9 mouse cellular contexts compared by ENCODE assay signal in the genomic region with DNA sequence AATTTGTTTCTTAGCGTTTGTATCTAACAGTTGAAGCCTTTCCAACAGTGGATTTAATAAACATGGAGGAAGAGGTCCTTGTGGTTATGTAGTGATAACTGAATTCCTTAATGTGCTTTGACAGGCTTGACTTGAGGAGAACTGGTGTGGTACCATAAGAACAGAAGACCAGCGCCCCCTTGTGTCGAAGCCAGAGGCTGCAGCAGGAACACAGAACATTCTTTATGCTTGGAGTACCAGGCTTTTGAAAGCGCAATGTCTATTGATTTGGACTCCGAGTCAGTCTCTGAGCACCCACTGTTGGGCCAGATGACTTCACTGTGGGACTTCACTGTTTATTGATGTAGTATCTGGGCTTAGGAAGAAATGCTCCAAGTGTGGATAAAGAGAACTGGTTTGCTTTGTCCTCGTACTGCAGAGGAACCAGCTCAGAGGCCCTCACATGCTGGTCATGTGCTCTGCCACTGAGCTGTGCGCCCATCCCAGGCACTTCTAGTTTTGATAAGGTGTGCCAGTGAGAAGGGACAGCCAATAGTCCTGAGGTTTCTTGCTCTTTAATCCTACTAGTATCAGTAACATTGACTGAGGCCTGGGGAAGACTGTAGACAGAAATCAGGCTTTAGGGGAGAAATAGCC. TPM values are rescaled to one million over a fixed set of nuclear protein-coding genes. Genes with fewer than 3 reads are reported as not detected.
DNase-seq lines count a peak whose midpoint lies in the region; ATAC-seq and TF ChIP-seq lines count a peak whose summit lies in the region.
"Had no signal": no experiment of that assay in that cellular context is flagged by ENCODE, and none has a peak within 500 bp of the region (broad histone marks: within the 10 kb centered on the region; RNA-seq: fewer than 3 reads in every experiment).

No protein-coding gene starts in this region.

- peaks cover 12 to 23% of the 10 kb centered on the region in 2 experiments for H3K4me1 ChIP-seq in CH12.LX (ENCODE audit: control insufficient read depth in 1 of 2, insufficient read depth in 2 of 2)
- no peaks in the 10 kb centered on the region for H3K4me1 ChIP-seq in forebrain, embryonic 11.5 days (replicated peaks; ENCODE audit: control insufficient read depth, insufficient read depth, low read length)
- no peaks in the 10 kb centered on the region for H3K4me1 ChIP-seq in lung, adult 2 months (ENCODE audit: control insufficient read depth, insufficient read depth, low read length)
- H3K4me1 ChIP-seq: heart, embryonic 13.5 days had no signal

- TF ChIP-seq RAD21 in CH12.LX (IDR thresholded peaks at IDR 0.05; ENCODE audit: low read depth, low read length), result peak; percentile 91

- no peak for TF ChIP-seq EP300 in CH12.LX (IDR thresholded peaks at IDR 0.05; ENCODE audit: low read length)

- H3K27ac ChIP-seq in CH12.LX (ENCODE audit: insufficient read depth, low read depth), result no peak overlapping the region
- H3K27ac ChIP-seq in forebrain, embryonic 11.5 days (ENCODE audit: low read depth, low read length), result no peak overlapping the region
- peak overlapping the region; percentile 53; the same call in 1 of the 2 replicates for H3K27ac ChIP-seq in layer of hippocampus, adult 2 months
- H3K27ac ChIP-seq: heart, embryonic 13.5 days had no signal

- WGBS in forebrain, embryonic 11.5 days, result 38% methylated on average over 7 of the region's 7 CpGs
- 29% methylated on average over 7 of the region's 7 CpGs for WGBS in lung, adult 2 months

- no peaks in the 10 kb centered on the region for H3K27me3 ChIP-seq in CH12.LX (replicated peaks)
- no peaks in the 10 kb centered on the region for H3K27me3 ChIP-seq in forebrain, embryonic 11.5 days (ENCODE audit: control insufficient read depth, insufficient read depth, low read length)
- H3K27me3 ChIP-seq: heart, embryonic 13.5 days had no signal

- dilution Hi-C loops in CH12.LX (cut with MboI; ENCODE audit: extremely low pct_ligation_motif_present, extremely low pct_unique_long_range_greater_than_20kb, low sequenced_read_pairs), result no loop called here

- peak; percentile 88 for DNase-seq in CH12.LX (ENCODE audit: extremely low read depth)
- peak; percentile 90 for DNase-seq in brain, embryonic 14.5 days (ENCODE audit: low read depth)
- peak; percentile 91 for DNase-seq in forebrain, embryonic 11.5 days (ENCODE audit: low spot score)
- DNase-seq in heart, postnatal 36 days, result peak; percentile 85 to 93
- peak; percentile 93 to 96 for DNase-seq in layer of hippocampus, adult 2 months (ENCODE audit: low spot score in 2 of 2)
- peak; percentile 85 for DNase-seq in lung, adult 2 months
- DNase-seq in ovary, adult 18-20 months (ENCODE audit: low spot score), result peak; percentile 62
- DNase-seq in thymus, adult 18-20 months, result peak; percentile 64 to 68

- no peak overlapping the region for H3K4me2 ChIP-seq in CH12.LX (ENCODE audit: insufficient read depth, low read depth, poor library complexity, severe bottlenecking)
- H3K4me2 ChIP-seq in forebrain, embryonic 11.5 days (ENCODE audit: low read depth, low read length, severe bottlenecking), result no peak overlapping the region
- H3K4me2 ChIP-seq: heart, embryonic 13.5 days had no signal

- no peak overlapping the region for H3K4me3 ChIP-seq in CH12.LX (replicated peaks in 1 of 3; ENCODE audit: low read depth in 2 of 3, low read length in 2 of 3, poor library complexity in 1 of 3)
- H3K4me3 ChIP-seq in forebrain, embryonic 11.5 days (ENCODE audit: low read depth, low read length), result no peak overlapping the region
- H3K4me3 ChIP-seq in layer of hippocampus, adult 2 months, result no peak overlapping the region
- H3K4me3 ChIP-seq in lung, adult 2 months (replicated peaks; ENCODE audit: extremely low read depth, low read depth, low read length), result no peak overlapping the region
- H3K4me3 ChIP-seq: heart, embryonic 13.5 days had no signal

- ATAC-seq in forebrain, embryonic 11.5 days (replicated peaks; ENCODE audit: low FRiP score), result peak; percentile 53; the same call in 1 of the 2 replicates

- in situ Hi-C loops in CH12.LX (cut with MboI; ENCODE audit: low pct_ligation_motif_present, low pct_unique_long_range_greater_than_20kb, low sequenced_read_pairs), result loop anchor here (5.0 to 25.0 kb wide), 2 partner anchors 86 to 361 kb away; no protein-coding TSS in a partner anchor

- peak; percentile 88 to 94 for TF ChIP-seq CTCF in CH12.LX (conservative IDR thresholded peaks at IDR 0.05 in 1 of 2, IDR thresholded peaks at IDR 0.05 in 1 of 2; ENCODE audit: low read depth in 2 of 2, low read length in 2 of 2)
- TF ChIP-seq CTCF in brain, embryonic 14.5 days (IDR thresholded peaks at IDR 0.05; ENCODE audit: borderline replicate concordance, extremely low read depth, insufficient read depth, insufficient read length), result peak; percentile 91
- peak; percentile 97 for TF ChIP-seq CTCF in layer of hippocampus, adult 2 months (conservative IDR thresholded peaks at IDR 0.05)
- peak; percentile 96 for TF ChIP-seq CTCF in lung, adult 2 months (IDR thresholded peaks at IDR 0.05; ENCODE audit: insufficient read depth, low read length)

- no peak overlapping the region for H3K9ac ChIP-seq in CH12.LX (ENCODE audit: insufficient read depth, low read depth)
- no peak overlapping the region for H3K9ac ChIP-seq in forebrain, embryonic 11.5 days (ENCODE audit: low read length)
- H3K9ac ChIP-seq: heart, embryonic 13.5 days had no signal

- no peaks in the 10 kb centered on the region for H3K36me3 ChIP-seq in CH12.LX (replicated peaks in 1 of 2; ENCODE audit: control insufficient read depth in 1 of 2, insufficient read depth in 1 of 2, low read length in 1 of 2)
- H3K36me3 ChIP-seq in forebrain, embryonic 11.5 days (ENCODE audit: control insufficient read depth, insufficient read depth, low read length), result no peaks in the 10 kb centered on the region
- H3K36me3 ChIP-seq: heart, embryonic 13.5 days had no signal

- TF ChIP-seq POLR2A in CH12.LX (IDR thresholded peaks at IDR 0.05; ENCODE audit: low read depth, low read length), result no peak
- TF ChIP-seq POLR2A in brain, embryonic 14.5 days (IDR thresholded peaks at IDR 0.05; ENCODE audit: borderline replicate concordance, extremely low read depth, insufficient read depth, insufficient read length, poor library complexity, severe bottlenecking), result no peak
- TF ChIP-seq POLR2A in lung, adult 2 months (IDR thresholded peaks at IDR 0.05; ENCODE audit: borderline replicate concordance, extremely low read depth, low read depth, low read length), result no peak

- no peaks in the 10 kb centered on the region for H3K79me2 ChIP-seq in CH12.LX (replicated peaks; ENCODE audit: control insufficient read depth, extremely low read depth, insufficient read depth, poor library complexity, severe bottlenecking)

- intact Hi-C loops in heart, postnatal 36 days (cut with DNase I), result loop anchor here (1.0 to 2.0 kb wide), 3 partner anchors 88 to 365 kb away; no protein-coding TSS in a partner anchor

- H3K9me3 ChIP-seq in CH12.LX (replicated peaks; ENCODE audit: low read length), result no peaks in the 10 kb centered on the region
- H3K9me3 ChIP-seq in forebrain, embryonic 11.5 days (ENCODE audit: control insufficient read depth, low read length), result no peaks in the 10 kb centered on the region

TF ChIP-seq in CH12.LX, 34 proteins besides CTCF, POLR2A, EP300 and RAD21:
- TF ChIP-seq ZC3H11A (IDR thresholded peaks at IDR 0.05; ENCODE audit: low read depth, low read length) (peak; percentile 31; the same call in 1 of the 2 replicates), MAZ (IDR thresholded peaks at IDR 0.05; ENCODE audit: low read depth, low read length) (no peak), MXI1 (IDR thresholded peaks at IDR 0.05; ENCODE audit: low read depth, low read length) (no peak), MEF2A (IDR thresholded peaks at IDR 0.05; ENCODE audit: borderline replicate concordance, low read depth, low read length) (no peak), TBP (conservative IDR thresholded peaks at IDR 0.05; ENCODE audit: low read depth, low read length) (no peak), USF2 (conservative IDR thresholded peaks at IDR 0.05; ENCODE audit: low read depth, low read length) (no peak), E2F4 (IDR thresholded peaks at IDR 0.05; ENCODE audit: insufficient replicate concordance, low read depth, low read length) (no peak), SMC3 (IDR thresholded peaks at IDR 0.05; ENCODE audit: low read depth, low read length) (peak; percentile 85), NELFE (IDR thresholded peaks at IDR 0.05; ENCODE audit: low read depth, low read length) (0 out of 2 replicates have a peak, but pooled peaks have one; percentile 22), MAFK (IDR thresholded peaks at IDR 0.05; ENCODE audit: insufficient replicate concordance, low read length) (no peak), BHLHE40 (IDR thresholded peaks at IDR 0.05; ENCODE audit: low read depth, low read length) (peak; percentile 49; the same call in 1 of the 2 replicates), GABPA (IDR thresholded peaks at IDR 0.05; ENCODE audit: insufficient replicate concordance, low read depth, low read length) (no peak)

RNA-seq across cellular contexts. Expression of a gene that starts 7.8 kb away (rescaled TPM):
- total RNA-seq in CH12.LX (2012; rRNA removed), result 80.7 and 96.6 TPM in 2 replicates
- 132 and 140 TPM in 2 replicates for total RNA-seq in CH12.LX (2014; rRNA removed)
- 87.8 and 89.1 TPM in 2 replicates for polyA plus RNA-seq in CH12.LX (2012; ENCODE audit: insufficient read length, low read depth)
- polyA plus RNA-seq in brain, embryonic 14.5 days (2012; rRNA removed), result 51.8 and 61.7 TPM in 2 replicates
- polyA plus RNA-seq in forebrain, embryonic 11.5 days (2014; fragmentation: Nextera tagmentation; extraction: Ambion mirVana), result 276 and 280 TPM in 2 replicates
- total RNA-seq in heart, postnatal 36 days (2021), result 10 to 100 TPM; 21.8 to 22.4 TPM
- total RNA-seq in layer of hippocampus, adult 2 months (2021), result 10 to 100 TPM; 19.2 to 20.4 TPM
- polyA plus RNA-seq in lung, adult 2 months (2012; rRNA removed), result 13.6 and 18.9 TPM in 2 replicates

RNA-seq across cellular contexts. Expression of a gene that starts 38.4 kb away (rescaled TPM):
- total RNA-seq in CH12.LX (2012; rRNA removed) (175 and 179 TPM in 2 replicates), CH12.LX (2014; rRNA removed) (427 and 467 TPM in 2 replicates)
- 145 and 163 TPM in 2 replicates for polyA plus RNA-seq in CH12.LX (2012; ENCODE audit: insufficient read length, low read depth)
- 210 and 260 TPM in 2 replicates for polyA plus RNA-seq in brain, embryonic 14.5 days (2012; rRNA removed)
- polyA plus RNA-seq in forebrain, embryonic 11.5 days (2014; fragmentation: Nextera tagmentation; extraction: Ambion mirVana), result 248 and 270 TPM in 2 replicates
- 100 to 1,000 TPM; 896 to 938 TPM for total RNA-seq in heart, postnatal 36 days (2021)
- total RNA-seq in layer of hippocampus, adult 2 months (2021), result 100 to 1,000 TPM; 192 to 210 TPM
- 103 and 111 TPM in 2 replicates for polyA plus RNA-seq in lung, adult 2 months (2012; rRNA removed)

RNA-seq across cellular contexts. Expression of a gene that starts 39.1 kb away (rescaled TPM):
- total RNA-seq in CH12.LX (2012; rRNA removed) (32.5 and 43.7 TPM in 2 replicates), CH12.LX (2014; rRNA removed) (48.8 and 66.5 TPM in 2 replicates)
- polyA plus RNA-seq in CH12.LX (2012; ENCODE audit: insufficient read length, low read depth), result 56.2 and 68.6 TPM in 2 replicates
- polyA plus RNA-seq in brain, embryonic 14.5 days (2012; rRNA removed), result 12.6 and 15.8 TPM in 2 replicates
- 40.4 and 43.7 TPM in 2 replicates for polyA plus RNA-seq in forebrain, embryonic 11.5 days (2014; fragmentation: Nextera tagmentation; extraction: Ambion mirVana)
- total RNA-seq in heart, postnatal 36 days (2021), result 10 to 100 TPM; 30.4 to 34.3 TPM
- total RNA-seq in layer of hippocampus, adult 2 months (2021), result 10 to 100 TPM; 19.7 to 20.1 TPM
- 1.2 and 2.0 TPM in 2 replicates for polyA plus RNA-seq in lung, adult 2 months (2012; rRNA removed)
